8 mouse cellular contexts compared by ENCODE assay signal in genomic region chr5:88764430-88764986, GRCm38 (mm10). TPM values are rescaled to one million over a fixed set of nuclear protein-coding genes. Genes with fewer than 3 reads are reported as not detected.
DNase-seq lines count a peak whose midpoint lies in the region; ATAC-seq and TF ChIP-seq lines count a peak whose summit lies in the region.

No protein-coding gene starts in this region.

- no peaks in the 10 kb centered on the region for H3K9me3 ChIP-seq in embryonic facial prominence, embryonic 10.5 days
- H3K9me3 ChIP-seq in hindbrain, embryonic 14.5 days (ENCODE audit: control insufficient read depth, low read length), result no peaks in the 10 kb centered on the region
- no peaks in the 10 kb centered on the region for H3K9me3 ChIP-seq in midbrain, embryonic 12.5 days

- peaks cover 3% of the 10 kb centered on the region for H3K4me1 ChIP-seq in lung, adult 2 months (ENCODE audit: control insufficient read depth, insufficient read depth, low read length)
- peaks cover 21% of the 10 kb centered on the region for H3K4me1 ChIP-seq in embryonic facial prominence, embryonic 10.5 days
- H3K4me1 ChIP-seq in hindbrain, embryonic 14.5 days (replicated peaks; ENCODE audit: control insufficient read depth, insufficient read depth, low read length), result peaks cover 17% of the 10 kb centered on the region
- H3K4me1 ChIP-seq in midbrain, embryonic 12.5 days, result peaks cover 21% of the 10 kb centered on the region

- under 1% methylated on average over 23 of the region's 23 CpGs for WGBS in lung, adult 2 months
- under 1% methylated on average over 23 of the region's 23 CpGs for WGBS in embryonic facial prominence, embryonic 10.5 days
- under 1% methylated on average over 22 of the region's 23 CpGs for WGBS in hindbrain, embryonic 14.5 days
- WGBS in midbrain, embryonic 12.5 days, result under 1% methylated on average over 23 of the region's 23 CpGs

- peak overlapping the region; percentile 62 for H3K4me3 ChIP-seq in lung, adult 2 months (replicated peaks; ENCODE audit: extremely low read depth, low read depth, low read length)
- H3K4me3 ChIP-seq in embryonic facial prominence, embryonic 10.5 days, result peak overlapping the region; percentile 79
- H3K4me3 ChIP-seq in hindbrain, embryonic 14.5 days (replicated peaks; ENCODE audit: low read length), result peak overlapping the region; percentile 92
- peak overlapping the region; percentile 75 for H3K4me3 ChIP-seq in midbrain, embryonic 12.5 days

- TF ChIP-seq CTCF in lung, adult 2 months (IDR thresholded peaks at IDR 0.05; ENCODE audit: insufficient read depth, low read length), result no peak

- H3K9ac ChIP-seq in hindbrain, embryonic 14.5 days, result peak overlapping the region; percentile 92
- peak overlapping the region; percentile 82; the same call in 1 of the 2 replicates for H3K9ac ChIP-seq in midbrain, embryonic 12.5 days (replicated peaks)

- H3K4me2 ChIP-seq in hindbrain, embryonic 14.5 days (replicated peaks), result peak overlapping the region; percentile 53
- H3K4me2 ChIP-seq in midbrain, embryonic 12.5 days (replicated peaks), result peak overlapping the region; percentile 58

- no peak for TF ChIP-seq POLR2A in lung, adult 2 months (IDR thresholded peaks at IDR 0.05; ENCODE audit: borderline replicate concordance, extremely low read depth, low read depth, low read length)

- no peak for DNase-seq in lung, adult 2 months
- DNase-seq in lung, postnatal 25 days (ENCODE audit: low spot score), result no peak
- no peak for DNase-seq in embryonic facial prominence, embryonic 10.5 days (ENCODE audit: low spot score)
- peak; percentile 26 for DNase-seq in hindbrain, embryonic 14.5 days (ENCODE audit: low spot score)
- DNase-seq in adrenal gland, adult 2 months, result no peak
- DNase-seq in urinary bladder, postnatal 36 days (ENCODE audit: low spot score in 2 of 2), result no peak
- DNase-seq in spleen, postnatal 10 days (ENCODE audit: low spot score in 2 of 2), result no peak

- peaks cover 38% of the 10 kb centered on the region for H3K36me3 ChIP-seq in embryonic facial prominence, embryonic 10.5 days (replicated peaks)
- H3K36me3 ChIP-seq in hindbrain, embryonic 14.5 days (replicated peaks; ENCODE audit: control insufficient read depth, insufficient read depth), result peaks cover 7% of the 10 kb centered on the region
- peaks cover 10% of the 10 kb centered on the region for H3K36me3 ChIP-seq in midbrain, embryonic 12.5 days

- ATAC-seq in hindbrain, embryonic 14.5 days (ENCODE audit: low FRiP score), result peak; percentile 62
- peak; percentile 62 for ATAC-seq in midbrain, embryonic 12.5 days (ENCODE audit: low FRiP score, low read depth)

- peak overlapping the region; percentile 96 for H3K27ac ChIP-seq in embryonic facial prominence, embryonic 10.5 days (replicated peaks)
- H3K27ac ChIP-seq in hindbrain, embryonic 14.5 days, result peak overlapping the region; percentile 95
- peak overlapping the region; percentile 94 for H3K27ac ChIP-seq in midbrain, embryonic 12.5 days (replicated peaks)

- no peaks in the 10 kb centered on the region for H3K27me3 ChIP-seq in embryonic facial prominence, embryonic 10.5 days (replicated peaks; ENCODE audit: low read depth, poor library complexity, severe bottlenecking)
- no peaks in the 10 kb centered on the region for H3K27me3 ChIP-seq in hindbrain, embryonic 14.5 days (ENCODE audit: control insufficient read depth, insufficient read depth, low read length)
- H3K27me3 ChIP-seq in midbrain, embryonic 12.5 days, result no peaks in the 10 kb centered on the region

RNA-seq across cellular contexts. Expression of gene Dck, which starts 0.3 kb away (rescaled TPM):
- 2.1 and 3.3 TPM in 2 replicates for polyA plus RNA-seq in lung, adult 2 months (2012; rRNA removed)
- polyA plus RNA-seq in embryonic facial prominence, embryonic 10.5 days (2016; fragmentation: Nextera tagmentation; extraction: Ambion mirVana), result 93.2 and 97.1 TPM in 2 replicates
- 51.6 and 53.7 TPM in 2 replicates for polyA plus RNA-seq in hindbrain, embryonic 14.5 days (2014; fragmentation: Nextera tagmentation; extraction: Ambion mirVana)
- 114 and 117 TPM in 2 replicates for polyA plus RNA-seq in midbrain, embryonic 12.5 days (2016; fragmentation: Nextera tagmentation; extraction: Ambion mirVana)
- 1 to 10 TPM; 2.6 to 4.2 TPM for total RNA-seq in adrenal gland, adult 2 months (2021)
- 2.5 and 3.4 TPM in 2 replicates for polyA plus RNA-seq in adrenal gland, adult 2 months (2012; rRNA removed)

RNA-seq across cellular contexts. Expression of gene Mob1b, which starts 43.9 kb away (rescaled TPM):
- 3.2 and 7.1 TPM in 2 replicates for polyA plus RNA-seq in lung, adult 2 months (2012; rRNA removed)
- 12.5 and 13.2 TPM in 2 replicates for polyA plus RNA-seq in embryonic facial prominence, embryonic 10.5 days (2016; fragmentation: Nextera tagmentation; extraction: Ambion mirVana)
- polyA plus RNA-seq in hindbrain, embryonic 14.5 days (2014; fragmentation: Nextera tagmentation; extraction: Ambion mirVana), result 14.1 and 14.6 TPM in 2 replicates
- 15.8 and 17.5 TPM in 2 replicates for polyA plus RNA-seq in midbrain, embryonic 12.5 days (2016; fragmentation: Nextera tagmentation; extraction: Ambion mirVana)
- 10 to 100 TPM; 32.9 to 36.3 TPM for total RNA-seq in adrenal gland, adult 2 months (2021)
- polyA plus RNA-seq in adrenal gland, adult 2 months (2012; rRNA removed), result 4.7 and 8.6 TPM in 2 replicates

Comparison
In these comparisons a context has a peak if more than half of its experiments do, and no peak if none do; other contexts are left out.
1. RNA of gene Dck, which starts 0.3 kb away (polyA plus RNA-seq): 114 to 117 TPM in midbrain, embryonic 12.5 days, 93.2 to 97.1 TPM in embryonic facial prominence, embryonic 10.5 days and 51.6 to 53.7 TPM in hindbrain, embryonic 14.5 days; 2.1 to 3.3 TPM in lung, adult 2 months and 2.5 to 3.4 TPM in adrenal gland, adult 2 months; every median in the first group is over 10 times any median in the second.
2. Peak in every context shown above with its lines, with median percentiles within 50 percentile points of each other: H3K4me3 ChIP-seq and H3K27ac ChIP-seq.